Comparison of ENCODE assay signal across 27 mouse cellular contexts in genomic region chr6:22036396-22036795, GRCm38 (mm10). TPM values are rescaled to one million over a fixed set of nuclear protein-coding genes. Genes with fewer than 3 reads are reported as not detected.
DNase-seq lines count a peak whose midpoint lies in the region; ATAC-seq and TF ChIP-seq lines count a peak whose summit lies in the region.
"Had no signal": no experiment of that assay in that cellular context is flagged by ENCODE, and none has a peak within 500 bp of the region (broad histone marks: within the 10 kb centered on the region; RNA-seq: fewer than 3 reads in every experiment).

No protein-coding gene starts in this region.

- H3K4me1 ChIP-seq in heart, adult 2 months (ENCODE audit: control insufficient read depth, insufficient read depth, low read length): peaks cover 12% of the 10 kb centered on the region
- H3K4me1 ChIP-seq in lung, embryonic 16.5 days (replicated peaks; ENCODE audit: control insufficient read depth, insufficient read depth, low read length): peaks cover 18% of the 10 kb centered on the region
- peaks cover 3% of the 10 kb centered on the region; the same call in 1 of the 2 replicates for H3K4me1 ChIP-seq in lung, adult 2 months (ENCODE audit: control insufficient read depth, insufficient read depth, low read length)

- no peak for ATAC-seq in lung, embryonic 16.5 days (ENCODE audit: low read depth)
- peak; percentile 52; the same call in 1 of the 2 replicates for ATAC-seq in granulocyte monocyte progenitor cell, adult 5-6 weeks (replicated peaks; ENCODE audit: poor library complexity, severe bottlenecking)
- peak; percentile 65; the same call in 1 of the 2 replicates for ATAC-seq in megakaryocyte progenitor cell, adult 5-6 weeks (replicated peaks; ENCODE audit: poor library complexity)
- ATAC-seq: CD4-positive, CD25-positive, alpha-beta regulatory T cell, adult 4 months; forebrain, embryonic 14.5 days; forebrain, embryonic 16.5 days had no signal

- TF ChIP-seq EP300 in heart, adult 2 months (IDR thresholded peaks at IDR 0.05; ENCODE audit: insufficient read depth, low read depth, low read length): no peak

- peak; percentile 40 for DNase-seq in heart, adult 11 months
- DNase-seq in heart, adult 2 months: no peak
- DNase-seq in lung, adult 2 months: no peak
- no peak for DNase-seq in Muller cell, postnatal 12 days (ENCODE audit: inconsistent ontology term)
- DNase-seq: adrenal gland, adult 2 months; adrenal gland, postnatal 10 days; adrenal gland, postnatal 25 days; B cell, adult 2 months; cerebellum, adult 11-12 months; cerebellum, adult 2 months; cerebellum, adult 9-10 months; cerebellum, postnatal 10 days; cerebellum, postnatal 25 days; embryo, embryonic 11 days had no signal

- no peak overlapping the region for H3K27ac ChIP-seq in heart, adult 2 months
- H3K27ac ChIP-seq in lung, embryonic 16.5 days (ENCODE audit: low read length): peak overlapping the region; percentile 42; the same call in 1 of the 2 replicates
- H3K27ac ChIP-seq: embryonic facial prominence, embryonic 13.5 days; embryonic facial prominence, embryonic 15.5 days; forebrain, embryonic 10.5 days; forebrain, embryonic 12.5 days had no signal

- peaks cover 3% of the 10 kb centered on the region for H3K79me2 ChIP-seq in heart, adult 2 months (replicated peaks; ENCODE audit: control insufficient read depth, insufficient read depth, low read length)

- no peak for TF ChIP-seq CTCF in heart, adult 2 months (IDR thresholded peaks at IDR 0.05)
- no peak for TF ChIP-seq CTCF in lung, adult 2 months (IDR thresholded peaks at IDR 0.05; ENCODE audit: insufficient read depth, low read length)

- peaks cover 8% of the 10 kb centered on the region for H3K36me3 ChIP-seq in heart, adult 2 months (ENCODE audit: control insufficient read depth, insufficient read depth, low read length)
- no peaks in the 10 kb centered on the region for H3K36me3 ChIP-seq in lung, embryonic 16.5 days (ENCODE audit: control insufficient read depth, insufficient read depth, low read length)
- H3K36me3 ChIP-seq: embryonic facial prominence, embryonic 13.5 days; embryonic facial prominence, embryonic 15.5 days; forebrain, embryonic 10.5 days; forebrain, embryonic 12.5 days; G1E had no signal

- intact Hi-C loops in heart, adult 2 months (cut with DNase I): loop anchor here (2.0 kb wide), 1 partner anchor 16 kb away; no protein-coding TSS in a partner anchor

- TF ChIP-seq POLR2A in heart, adult 2 months (IDR thresholded peaks at IDR 0.05; ENCODE audit: insufficient read depth, low read depth, low read length): no peak
- no peak for TF ChIP-seq POLR2A in lung, adult 2 months (IDR thresholded peaks at IDR 0.05; ENCODE audit: borderline replicate concordance, extremely low read depth, low read depth, low read length)

- H3K27me3 ChIP-seq in heart, adult 2 months (ENCODE audit: control insufficient read depth, insufficient read depth, low read length): no peaks in the 10 kb centered on the region
- H3K27me3 ChIP-seq in lung, embryonic 16.5 days (ENCODE audit: control insufficient read depth, insufficient read depth, low read depth, low read length): no peaks in the 10 kb centered on the region
- H3K27me3 ChIP-seq: CH12.LX; embryonic facial prominence, embryonic 13.5 days; embryonic facial prominence, embryonic 15.5 days; forebrain, embryonic 12.5 days had no signal

- H3K4me3 ChIP-seq in heart, adult 2 months: no peak overlapping the region
- H3K4me3 ChIP-seq in lung, embryonic 16.5 days (ENCODE audit: low read length): no peak overlapping the region
- H3K4me3 ChIP-seq in lung, adult 2 months (replicated peaks; ENCODE audit: extremely low read depth, low read depth, low read length): no peak overlapping the region
- H3K4me3 ChIP-seq: embryonic facial prominence, embryonic 13.5 days; embryonic facial prominence, embryonic 15.5 days; erythroblast, embryonic 14.5 days; forebrain, embryonic 10.5 days; forebrain, embryonic 12.5 days had no signal

- WGBS in heart, adult 2 months: 82% methylated on average over 8 of the region's 8 CpGs
- WGBS in lung, embryonic 16.5 days: 60% methylated on average over 8 of the region's 8 CpGs
- WGBS in lung, adult 2 months: 71% methylated on average over 8 of the region's 8 CpGs

- H3K9me3 ChIP-seq in lung, embryonic 16.5 days (ENCODE audit: control insufficient read depth, low read length): no peaks in the 10 kb centered on the region
- H3K9me3 ChIP-seq: embryonic facial prominence, embryonic 13.5 days; embryonic facial prominence, embryonic 15.5 days; forebrain, embryonic 10.5 days; forebrain, embryonic 12.5 days; G1E had no signal

- no peak overlapping the region for H3K4me2 ChIP-seq in lung, embryonic 16.5 days (ENCODE audit: low read depth, low read length)
- H3K4me2 ChIP-seq: embryonic facial prominence, embryonic 13.5 days; embryonic facial prominence, embryonic 15.5 days; forebrain, embryonic 12.5 days had no signal

- H3K9ac ChIP-seq in heart, adult 2 months (ENCODE audit: low read depth, low read length): no peak overlapping the region
- H3K9ac ChIP-seq in lung, embryonic 16.5 days (ENCODE audit: low read length): no peak overlapping the region
- H3K9ac ChIP-seq: embryonic facial prominence, embryonic 13.5 days; embryonic facial prominence, embryonic 15.5 days; forebrain, embryonic 12.5 days had no signal

RNA-seq across cellular contexts. Expression of gene Cped1, which starts 50.7 kb away (rescaled TPM):
- 10 to 100 TPM; 23.0 to 23.3 TPM for total RNA-seq in heart, adult 2 months (2021)
- polyA plus RNA-seq in heart, adult 2 months (2012; rRNA removed): 6.9 and 13.5 TPM in 2 replicates
- polyA plus RNA-seq in lung, embryonic 16.5 days (2015; fragmentation: Nextera tagmentation; extraction: Ambion mirVana): 21.9 and 22.1 TPM in 2 replicates
- polyA plus RNA-seq in lung, adult 2 months (2012; rRNA removed): 23.2 and 29.4 TPM in 2 replicates
- 1.3 and 2.1 TPM in 2 replicates for total RNA-seq in granulocyte monocyte progenitor cell, adult 5-6 weeks (2014; fragmentation: Nextera tagmentation)
- total RNA-seq in granulocyte monocyte progenitor cell, adult 5-6 weeks (2017): 0.60 and 0.72 TPM in 2 replicates
- 1.1 and 6.0 TPM in 2 replicates for total RNA-seq in megakaryocyte progenitor cell, adult 5-6 weeks (2015)
- total RNA-seq in megakaryocyte progenitor cell, adult 5-6 weeks (2017): 1.2 and 3.2 TPM in 2 replicates
- polyA plus RNA-seq: G1E had no signal
